Mouse (Mus musculus): ENCODE results near the gene Foxi1.
"Not testable (repeated sequence)": the region's sequence is repeated elsewhere in the genome, so short reads cannot be mapped to it uniquely, and the experiment has no call there.

Gene Foxi1

GRCm38 (mm10) chr11:34207989-34208388 lies at the start of gene Foxi1:
Foxi1 (minus strand) TSS chr11:34208089.
- no peak for DNase-seq (ENCODE audit: low spot score)

DNA sequence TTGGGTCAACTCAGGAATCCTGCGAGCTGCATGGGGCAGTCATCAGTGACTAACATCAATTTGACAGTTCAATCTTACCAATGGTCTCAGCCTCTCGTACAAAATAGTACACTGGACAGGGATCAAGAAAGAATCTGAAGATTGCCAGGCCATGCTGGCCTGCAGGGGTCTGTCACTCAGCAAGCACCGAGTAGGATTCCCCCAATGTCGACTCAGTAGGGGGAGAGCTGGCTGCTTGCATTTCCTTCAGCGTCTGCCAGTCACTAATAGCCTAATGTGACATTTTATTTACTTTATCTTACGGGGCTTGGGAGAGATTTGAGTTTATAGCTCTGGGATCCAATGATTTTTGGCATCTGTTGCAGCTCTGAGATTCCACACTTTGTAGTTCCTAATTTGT lies 35.1 kb upstream of the Foxi1 start:
- no peak for DNase-seq (ENCODE audit: low spot score)

GRCm38 (mm10) chr11:34240252-34240651 lies 32.4 kb upstream of the Foxi1 start:
- DNase-seq (ENCODE audit: low spot score): no peak

DNA sequence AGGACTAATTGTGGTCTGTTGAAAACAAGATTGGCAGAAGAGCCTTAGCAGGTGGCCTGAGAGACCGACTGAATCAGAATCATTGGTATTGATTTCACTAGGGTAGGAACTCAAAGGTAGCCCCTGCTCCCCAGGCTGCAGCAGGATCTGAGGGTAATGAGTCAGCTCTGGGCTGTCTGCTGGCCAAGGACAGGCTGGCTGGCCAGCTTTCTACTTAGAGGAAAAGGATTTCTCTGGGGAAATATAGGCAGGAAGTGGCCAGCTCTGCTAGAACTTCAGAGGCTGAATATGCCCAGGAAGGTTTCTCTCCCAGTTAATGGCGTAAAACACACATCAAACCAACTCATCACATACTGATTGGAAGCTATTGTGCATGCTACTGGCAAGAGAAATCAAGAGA lies 31.8 kb upstream of the Foxi1 start:
- peak; percentile 63 for DNase-seq (ENCODE audit: low spot score)

DNA sequence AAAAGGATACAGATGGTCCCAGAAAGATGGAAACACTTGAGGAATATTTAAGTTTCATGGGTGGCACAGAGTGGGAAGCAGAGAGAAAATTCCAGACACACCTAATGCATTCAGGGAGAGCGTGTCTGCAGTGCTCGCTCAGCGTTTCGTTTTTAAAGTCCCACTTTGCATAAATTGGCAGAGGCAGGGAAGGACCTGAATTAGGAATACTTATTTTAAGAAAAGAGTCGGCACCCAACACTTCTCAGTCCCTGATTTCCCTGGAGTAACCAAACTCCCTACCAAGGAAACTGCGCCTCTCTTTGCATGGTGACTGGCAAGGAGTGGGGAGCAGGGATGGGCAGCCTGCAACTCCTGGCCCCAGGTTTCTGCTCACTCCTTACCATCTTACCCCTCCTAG lies 29.0 kb upstream of the Foxi1 start:
- no peak for DNase-seq (ENCODE audit: low spot score)

- peak; percentile 53 for DNase-seq (ENCODE audit: low spot score)
Observed at GRCm38 (mm10) chr11:34236091-34236759, 28.3 kb upstream of the Foxi1 start.

- DNase-seq (ENCODE audit: low spot score): peak; percentile 85
Observed at GRCm38 (mm10) chr11:34228758-34229364, 21.0 kb upstream of the Foxi1 start.

DNA sequence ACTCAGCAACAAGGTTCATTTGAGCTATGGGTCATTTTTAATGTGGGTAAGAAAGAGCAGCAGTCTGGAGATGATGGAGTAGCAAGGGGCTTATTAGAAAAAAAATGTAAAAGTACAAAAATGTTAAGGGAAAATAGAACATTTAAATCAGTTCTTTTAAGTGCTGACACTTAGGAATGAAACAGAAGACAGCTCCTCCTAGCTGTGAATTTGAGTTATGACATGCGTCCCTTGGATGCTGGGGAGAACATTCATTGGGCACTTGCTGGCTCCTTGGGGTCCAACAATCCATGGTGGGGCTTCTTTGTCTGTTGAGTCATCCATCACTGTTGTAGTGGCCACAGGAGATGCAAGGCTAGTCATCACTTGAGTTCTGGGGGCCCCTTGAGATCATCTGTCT lies 19.3 kb upstream of the Foxi1 start:
- no peak for DNase-seq (ENCODE audit: low spot score)

- DNase-seq (ENCODE audit: low spot score): not testable (repeated sequence)
Observed at GRCm38 (mm10) chr11:34220596-34220995, 12.7 kb upstream of the Foxi1 start.

DNA sequence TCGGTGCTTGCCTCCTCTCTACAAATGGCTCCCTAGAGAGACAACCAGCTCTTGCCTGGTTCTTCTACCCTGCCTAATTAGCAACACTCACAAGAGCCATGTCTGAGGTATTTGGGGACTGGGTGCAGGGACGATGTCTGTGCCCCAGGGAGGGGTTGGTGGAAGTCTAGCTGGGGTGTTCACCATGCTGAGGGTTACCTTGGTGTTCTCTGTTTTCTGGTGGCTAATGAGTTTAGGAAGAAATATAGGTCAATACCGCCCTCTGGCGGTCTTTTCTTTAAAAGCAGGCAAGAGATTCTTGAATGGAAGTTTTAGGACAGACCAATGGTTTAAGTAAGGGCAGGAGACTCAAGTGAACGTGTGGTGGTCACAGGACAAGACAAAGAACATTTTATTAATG lies 5.0 kb upstream of the Foxi1 start:
- DNase-seq (ENCODE audit: low spot score): peak; percentile 65

DNA sequence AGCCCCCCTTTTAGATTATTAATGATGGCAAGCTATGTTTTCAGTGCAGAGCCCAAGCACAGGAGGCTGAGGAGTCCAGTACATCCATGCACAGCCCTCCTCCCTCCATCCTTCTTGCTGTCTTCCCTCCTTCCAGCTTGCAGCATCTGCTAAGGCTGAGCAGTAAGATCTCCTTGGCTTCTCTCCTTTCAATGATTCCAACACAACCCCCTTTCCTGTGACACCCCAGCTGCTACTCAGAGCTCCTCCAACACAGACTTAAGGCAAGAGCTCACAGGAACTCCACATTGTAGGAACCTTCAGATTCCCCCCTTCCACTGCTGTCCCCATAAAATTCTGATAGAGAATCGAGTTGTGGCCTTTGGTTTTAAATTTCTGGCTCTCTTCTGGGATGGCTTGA lies 5.1 kb downstream of the Foxi1 start:
- no peak for DNase-seq (ENCODE audit: low spot score)

GRCm38 (mm10) chr11:34195142-34195541 lies 12.7 kb downstream of the Foxi1 start:
- no peak for DNase-seq (ENCODE audit: low spot score)

DNA sequence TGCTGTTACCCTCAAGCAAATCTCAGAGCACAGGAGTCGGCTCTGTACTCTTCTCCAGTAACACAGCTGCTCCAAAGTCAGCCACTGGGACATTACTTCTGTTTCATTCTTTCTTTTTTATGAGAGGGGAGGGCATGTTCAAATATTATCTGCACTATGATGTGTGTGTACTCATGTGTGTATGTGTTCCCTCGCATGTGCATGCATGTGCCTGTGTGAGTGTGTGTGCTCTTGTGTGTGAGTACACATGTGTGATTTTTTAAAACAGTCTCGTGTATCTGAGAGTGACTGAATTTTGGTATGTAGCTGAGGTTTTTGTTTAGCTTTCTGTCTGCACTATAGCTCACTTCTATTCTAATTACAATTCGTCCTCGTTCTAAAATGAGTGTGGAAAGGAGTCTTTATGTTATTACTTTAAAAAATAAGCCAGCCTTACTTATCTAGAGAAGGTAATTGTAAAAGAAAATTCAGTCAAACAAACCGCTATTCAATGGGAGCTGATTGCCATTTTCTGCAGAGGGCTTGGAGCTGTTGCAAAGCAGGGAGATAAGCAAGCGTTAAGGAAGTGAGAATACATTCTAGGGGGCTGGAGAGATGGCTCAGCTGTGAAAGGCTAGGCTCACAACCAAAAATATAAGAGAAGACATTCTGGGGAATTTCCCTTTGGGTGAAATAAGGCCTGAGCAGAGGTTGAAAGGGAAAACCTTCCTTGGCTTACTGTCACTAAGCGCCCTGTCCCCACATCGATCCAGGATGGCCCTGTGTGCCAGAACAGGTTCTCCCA lies 13.5 kb downstream of the Foxi1 start:
- no peak for DNase-seq (ENCODE audit: low spot score)

GRCm38 (mm10) chr11:34193658-34194057 lies 14.2 kb downstream of the Foxi1 start:
- no peak for DNase-seq (ENCODE audit: low spot score)

DNA sequence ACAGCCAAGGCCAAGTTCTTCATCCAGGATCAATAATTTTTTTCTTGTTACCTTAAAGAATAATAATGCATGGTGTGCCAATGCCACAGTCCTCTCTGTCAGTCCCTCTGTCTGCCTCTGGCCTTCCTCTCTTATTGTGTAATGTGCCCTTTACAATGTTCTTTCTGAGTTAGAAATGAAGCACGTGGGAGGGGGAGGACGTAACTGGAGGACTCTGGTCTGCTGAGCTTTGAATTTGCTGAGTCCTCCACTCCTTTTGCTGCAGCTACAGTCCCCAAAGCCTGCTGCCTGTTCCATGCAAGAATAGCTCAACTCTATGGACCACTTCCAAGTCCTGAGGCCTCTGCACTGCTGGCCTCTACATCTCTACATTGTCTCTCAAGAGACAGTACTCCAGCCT lies 23.6 kb downstream of the Foxi1 start:
- no peak for DNase-seq (ENCODE audit: low spot score)

- no peak for DNase-seq (ENCODE audit: low spot score)
Observed at GRCm38 (mm10) chr11:34181214-34182117, 26.4 kb downstream of the Foxi1 start.

GRCm38 (mm10) chr11:34178752-34179151 lies 29.1 kb downstream of the Foxi1 start:
- no peak for DNase-seq (ENCODE audit: low spot score)

GRCm38 (mm10) chr11:34176371-34176770 lies 31.5 kb downstream of the Foxi1 start:
- no peak for DNase-seq (ENCODE audit: low spot score)

GRCm38 (mm10) chr11:34171221-34171620 lies 36.7 kb downstream of the Foxi1 start:
- DNase-seq (ENCODE audit: low spot score): no peak

GRCm38 (mm10) chr11:34169464-34169894 lies 38.4 kb downstream of the Foxi1 start:
- no peak for DNase-seq (ENCODE audit: low spot score)

GRCm38 (mm10) chr11:34166392-34166791 lies 41.5 kb downstream of the Foxi1 start:
- no peak for DNase-seq (ENCODE audit: low spot score)

GRCm38 (mm10) chr11:34165278-34165677 lies 42.6 kb downstream of the Foxi1 start:
- no peak for DNase-seq (ENCODE audit: low spot score)

Measured in MN1 (cell line).